ENCODE assay signal across 8 mouse cellular contexts in genomic region chr7:129256621-129257373, GRCm38 (mm10). TPM values are rescaled to one million over a fixed set of nuclear protein-coding genes. Genes with fewer than 3 reads are reported as not detected.
DNase-seq lines count a peak whose midpoint lies in the region; ATAC-seq and TF ChIP-seq lines count a peak whose summit lies in the region.

TSS of gene Plpp4 (plus strand) at chr7:129257031.

- H3K4me3 ChIP-seq in heart, embryonic 14.5 days (ENCODE audit: control insufficient read depth in 1 of 2, insufficient read depth in 1 of 2, low read depth in 1 of 2, low read length in 2 of 2), result peak within 1 kb of the TSS; percentile 41 to 43
- peak within 1 kb of the TSS; percentile 59 for H3K4me3 ChIP-seq in midbrain, embryonic 12.5 days
- H3K4me3 ChIP-seq in stomach, postnatal 0 days (ENCODE audit: low read depth, low read length), result peak within 1 kb of the TSS; percentile 41

- H3K9me3 ChIP-seq in heart, embryonic 14.5 days (ENCODE audit: control insufficient read depth, low read length), result no peaks in the 10 kb centered on the region
- no peaks in the 10 kb centered on the region for H3K9me3 ChIP-seq in midbrain, embryonic 12.5 days
- no peaks in the 10 kb centered on the region for H3K9me3 ChIP-seq in stomach, postnatal 0 days (ENCODE audit: control insufficient read depth, low read length)

- 0 out of 2 replicates have a peak, but pooled peaks have one; percentile 48 for ATAC-seq in heart, embryonic 14.5 days (ENCODE audit: insufficient number of reproducible peaks, insufficient read depth, low FRiP score, low read depth)
- ATAC-seq in midbrain, embryonic 12.5 days (ENCODE audit: low FRiP score, low read depth), result peak; percentile 82
- peak; percentile 75 for ATAC-seq in stomach, postnatal 0 days (ENCODE audit: low FRiP score, low TSS enrichment)

- H3K27me3 ChIP-seq in heart, embryonic 14.5 days (ENCODE audit: control insufficient read depth, insufficient read depth, low read length), result peaks cover 62% of the 10 kb centered on the region
- H3K27me3 ChIP-seq in midbrain, embryonic 12.5 days, result peaks cover 48% of the 10 kb centered on the region
- peaks cover 7% of the 10 kb centered on the region; the same call in 1 of the 2 replicates for H3K27me3 ChIP-seq in stomach, postnatal 0 days (ENCODE audit: control insufficient read depth, insufficient read depth, low read length)

- H3K36me3 ChIP-seq in heart, embryonic 14.5 days (ENCODE audit: control insufficient read depth, insufficient read depth, low read length), result no peaks in the 10 kb centered on the region
- H3K36me3 ChIP-seq in midbrain, embryonic 12.5 days, result no peaks in the 10 kb centered on the region
- H3K36me3 ChIP-seq in stomach, postnatal 0 days (ENCODE audit: control insufficient read depth, insufficient read depth, low read length), result no peaks in the 10 kb centered on the region

- H3K4me1 ChIP-seq in heart, embryonic 14.5 days (ENCODE audit: control insufficient read depth in 2 of 2, insufficient read depth in 2 of 2, low read length in 2 of 2), result peaks cover 4 to 9% of the 10 kb centered on the region in 2 experiments; a peak in 2 of 4 replicates
- peaks cover 24% of the 10 kb centered on the region for H3K4me1 ChIP-seq in midbrain, embryonic 12.5 days
- no peaks in the 10 kb centered on the region; the same call in 1 of the 2 replicates for H3K4me1 ChIP-seq in stomach, postnatal 0 days (replicated peaks; ENCODE audit: control insufficient read depth, insufficient read depth)

- DNase-seq in kidney, postnatal 14 days, result peak; percentile 39
- DNase-seq in kidney, adult 11 months, result no peak
- DNase-seq in embryo, embryonic 11.5 days (ENCODE audit: low read depth, low spot score), result peak; percentile 22
- peak; percentile 37 to 45 for DNase-seq in layer of hippocampus, postnatal 25 days (ENCODE audit: extremely low spot score in 1 of 2, low spot score in 1 of 2)
- peak; percentile 41 for DNase-seq in stomach, postnatal 0 days (ENCODE audit: low spot score)
- DNase-seq in cerebellum, postnatal 36 days, result no peak

- peak within 1 kb of the TSS; percentile 48; the same call in 1 of the 2 replicates for H3K9ac ChIP-seq in heart, embryonic 14.5 days (ENCODE audit: low read length)
- H3K9ac ChIP-seq in midbrain, embryonic 12.5 days (replicated peaks), result peak within 1 kb of the TSS; percentile 60
- H3K9ac ChIP-seq in stomach, postnatal 0 days (ENCODE audit: low read length), result no peak within 1 kb of the TSS

- no peak for TF ChIP-seq CTCF in stomach, postnatal 0 days (IDR thresholded peaks at IDR 0.05; ENCODE audit: low read depth)

- no peak for TF ChIP-seq EP300 in stomach, postnatal 0 days (optimal IDR thresholded peaks at IDR 0.05)

- under 1% methylated on average over 51 of the region's 66 CpGs for WGBS in heart, embryonic 14.5 days
- under 1% methylated on average over 49 of the region's 66 CpGs for WGBS in midbrain, embryonic 12.5 days
- under 1% methylated on average over 64 of the region's 66 CpGs for WGBS in stomach, postnatal 0 days

- H3K27ac ChIP-seq in heart, embryonic 14.5 days (replicated peaks in 1 of 2; ENCODE audit: control insufficient read depth in 1 of 2, insufficient read depth in 1 of 2, low read depth in 2 of 2, low read length in 2 of 2), result no peak within 1 kb of the TSS
- H3K27ac ChIP-seq in midbrain, embryonic 12.5 days (replicated peaks), result no peak within 1 kb of the TSS
- H3K27ac ChIP-seq in stomach, postnatal 0 days (replicated peaks), result no peak within 1 kb of the TSS

- H3K4me2 ChIP-seq in heart, embryonic 14.5 days (ENCODE audit: low read length), result peak within 1 kb of the TSS; percentile 85
- H3K4me2 ChIP-seq in midbrain, embryonic 12.5 days (replicated peaks), result peak within 1 kb of the TSS; percentile 94
- H3K4me2 ChIP-seq in stomach, postnatal 0 days (replicated peaks; ENCODE audit: low read depth), result peak within 1 kb of the TSS; percentile 75

RNA-seq across cellular contexts. Expression of gene Plpp4, which starts in this region (rescaled TPM):
- polyA plus RNA-seq in heart, embryonic 14.5 days (2014; fragmentation: Nextera tagmentation; extraction: Ambion mirVana), result 0.28 and 0.69 TPM in 2 replicates
- 10 to 100 TPM; 12.1 to 12.3 TPM for total RNA-seq in layer of hippocampus, postnatal 25 days (2021)
- polyA plus RNA-seq in midbrain, embryonic 12.5 days (2016; fragmentation: Nextera tagmentation; extraction: Ambion mirVana), result 2.4 and 5.5 TPM in 2 replicates
- polyA plus RNA-seq in stomach, postnatal 0 days (2015; fragmentation: Nextera tagmentation; extraction: Ambion mirVana), result 0.76 and 0.99 TPM in 2 replicates

Comparison
In these comparisons a context has a peak if more than half of its experiments do, and no peak if none do; other contexts are left out.
1. DNase-seq: peak in kidney, postnatal 14 days (single experiment), embryo, embryonic 11.5 days (single experiment) and layer of hippocampus, postnatal 25 days (2 of 2); none in kidney, adult 11 months (single experiment) and cerebellum, postnatal 36 days (0 of 2).
2. Peak in ATAC-seq, H3K4me3 ChIP-seq, H3K9ac ChIP-seq and H3K4me2 ChIP-seq in heart, embryonic 14.5 days; RNA of the gene not detected or under 1 TPM.
3. Peak in DNase-seq, ATAC-seq, H3K4me3 ChIP-seq and H3K4me2 ChIP-seq in stomach, postnatal 0 days; RNA of the gene not detected or under 1 TPM.
4. Peak in every context shown above with its lines, with median percentiles within 50 percentile points of each other: ATAC-seq, H3K4me2 ChIP-seq and H3K4me3 ChIP-seq.